Comparison of ENCODE assay signal across 8 mouse cellular contexts in the genomic region with DNA sequence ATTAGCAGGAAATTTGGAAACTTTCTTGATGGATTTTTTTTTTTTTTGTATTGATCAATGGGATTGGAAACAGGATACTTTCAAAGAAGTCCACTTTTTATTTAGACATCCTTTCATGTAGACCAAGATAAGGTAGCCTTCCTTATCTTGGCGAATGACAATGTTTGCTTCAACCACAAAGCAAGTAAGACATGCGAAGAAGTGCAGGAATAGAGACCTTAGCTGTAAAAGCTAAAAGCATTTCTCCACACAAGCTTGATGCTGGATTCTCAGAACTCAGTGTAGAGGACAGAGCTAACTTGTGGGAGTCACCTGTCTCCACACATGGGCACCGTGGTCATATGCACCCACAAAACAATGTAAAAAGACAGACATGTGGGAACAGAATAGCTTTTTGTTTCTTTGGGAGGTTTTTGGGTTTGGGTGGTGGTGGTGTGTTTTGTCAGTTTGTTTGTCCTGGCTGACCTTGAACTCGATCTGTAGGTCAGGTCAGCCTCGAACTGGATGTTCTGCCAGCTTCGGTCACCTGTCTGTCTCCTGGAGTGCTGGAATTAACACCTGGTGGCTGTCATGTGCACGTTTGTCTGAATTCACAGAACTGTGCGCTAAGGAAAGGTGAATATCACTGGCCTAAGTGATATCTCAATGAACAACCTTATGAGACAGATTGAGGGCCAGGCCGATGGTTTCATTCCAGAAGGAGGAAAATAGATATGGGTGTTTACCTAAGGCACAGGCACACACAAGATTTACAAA. TPM values are rescaled to one million over a fixed set of nuclear protein-coding genes. Genes with fewer than 3 reads are reported as not detected.
DNase-seq lines count a peak whose midpoint lies in the region; ATAC-seq and TF ChIP-seq lines count a peak whose summit lies in the region.

No protein-coding gene starts in this region.

- H3K27ac ChIP-seq in heart, embryonic 10.5 days = peak overlapping the region; percentile 94
- no peak overlapping the region for H3K27ac ChIP-seq in brown adipose tissue, adult 24 weeks (replicated peaks; ENCODE audit: low read depth, low read length)
- no peak overlapping the region for H3K27ac ChIP-seq in hindbrain, embryonic 16.5 days (ENCODE audit: low read depth, low read length)
- no peak overlapping the region for H3K27ac ChIP-seq in liver, embryonic 16.5 days (ENCODE audit: low read length)
- no peak overlapping the region for H3K27ac ChIP-seq in cerebellum, adult 2 months (ENCODE audit: insufficient read depth, low read length)

- peak overlapping the region; percentile 73 for H3K4me3 ChIP-seq in heart, embryonic 10.5 days
- H3K4me3 ChIP-seq in brown adipose tissue, adult 24 weeks (ENCODE audit: insufficient read depth, low read depth, low read length) = peak overlapping the region; percentile 67
- H3K4me3 ChIP-seq in hindbrain, embryonic 16.5 days (ENCODE audit: low read length) = no peak overlapping the region; the same call in 1 of the 2 replicates
- peak overlapping the region; percentile 63 for H3K4me3 ChIP-seq in liver, embryonic 16.5 days (ENCODE audit: low read depth, low read length)
- H3K4me3 ChIP-seq in cerebellum, adult 2 months (replicated peaks; ENCODE audit: insufficient read depth, low read depth, low read length) = no peak overlapping the region

- H3K4me2 ChIP-seq in hindbrain, embryonic 16.5 days (ENCODE audit: low read length) = peak overlapping the region; percentile 71
- H3K4me2 ChIP-seq in liver, embryonic 16.5 days (ENCODE audit: low read depth, low read length) = peak overlapping the region; percentile 75

- no peak for ATAC-seq in hindbrain, embryonic 16.5 days
- ATAC-seq in liver, embryonic 16.5 days (ENCODE audit: low read depth) = no peak

- H3K9me3 ChIP-seq in heart, embryonic 10.5 days = no peaks in the 10 kb centered on the region
- H3K9me3 ChIP-seq in hindbrain, embryonic 16.5 days (ENCODE audit: control insufficient read depth, low read length) = no peaks in the 10 kb centered on the region
- no peaks in the 10 kb centered on the region for H3K9me3 ChIP-seq in liver, embryonic 16.5 days (replicated peaks; ENCODE audit: control insufficient read depth, low read length)

- TF ChIP-seq POLR2A in cerebellum, adult 2 months (IDR thresholded peaks at IDR 0.05; ENCODE audit: borderline replicate concordance, insufficient read depth, low read length) = no peak

- TF ChIP-seq CTCF in cerebellum, adult 2 months (IDR thresholded peaks at IDR 0.05; ENCODE audit: borderline replicate concordance, insufficient read depth, low read depth, low read length) = no peak

- WGBS in heart, embryonic 10.5 days = 66% methylated on average over 9 of the region's 9 CpGs
- WGBS in hindbrain, embryonic 16.5 days = 78% methylated on average over 9 of the region's 9 CpGs
- 39% methylated on average over 9 of the region's 9 CpGs for WGBS in liver, embryonic 16.5 days (ENCODE audit: insufficient replicate concordance)
- WGBS in cerebellum, adult 2 months = 85% methylated on average over 9 of the region's 9 CpGs

- peaks cover 25% of the 10 kb centered on the region; the same call in 1 of the 2 replicates for H3K36me3 ChIP-seq in heart, embryonic 10.5 days
- H3K36me3 ChIP-seq in hindbrain, embryonic 16.5 days (ENCODE audit: control insufficient read depth, insufficient read depth, low read length) = no peaks in the 10 kb centered on the region
- H3K36me3 ChIP-seq in liver, embryonic 16.5 days (ENCODE audit: control insufficient read depth, insufficient read depth) = no peaks in the 10 kb centered on the region

- peaks cover 29% of the 10 kb centered on the region for H3K4me1 ChIP-seq in heart, embryonic 10.5 days
- H3K4me1 ChIP-seq in brown adipose tissue, adult 24 weeks (ENCODE audit: control insufficient read depth, insufficient read depth, insufficient read length, low read length) = peaks cover 17% of the 10 kb centered on the region; the same call in 1 of the 2 replicates
- peaks cover 6% of the 10 kb centered on the region for H3K4me1 ChIP-seq in hindbrain, embryonic 16.5 days (ENCODE audit: control insufficient read depth, insufficient read depth, low read depth, low read length)
- H3K4me1 ChIP-seq in liver, embryonic 16.5 days (ENCODE audit: control insufficient read depth, low read depth, low read length) = peaks cover 11% of the 10 kb centered on the region
- no peaks in the 10 kb centered on the region for H3K4me1 ChIP-seq in cerebellum, adult 2 months (ENCODE audit: control insufficient read depth, insufficient read depth, low read length)

- H3K9ac ChIP-seq in hindbrain, embryonic 16.5 days (ENCODE audit: low read depth, low read length) = no peak overlapping the region
- H3K9ac ChIP-seq in liver, embryonic 16.5 days (ENCODE audit: low read depth, low read length) = no peak overlapping the region; the same call in 1 of the 2 replicates

- DNase-seq in heart, embryonic 10.5 days (ENCODE audit: low spot score) = no peak
- DNase-seq in heart, postnatal 4 days = no peak
- DNase-seq in right cerebral cortex, postnatal 36 days (ENCODE audit: low spot score in 2 of 2) = no peak
- no peak for DNase-seq in cerebellum, adult 2 months
- no peak for DNase-seq in thymus, postnatal 25 days

- H3K27me3 ChIP-seq in heart, embryonic 10.5 days (ENCODE audit: insufficient read depth, poor library complexity, severe bottlenecking) = no peaks in the 10 kb centered on the region
- H3K27me3 ChIP-seq in hindbrain, embryonic 16.5 days (replicated peaks; ENCODE audit: control insufficient read depth, insufficient read depth, low read length) = no peaks in the 10 kb centered on the region
- no peaks in the 10 kb centered on the region for H3K27me3 ChIP-seq in liver, embryonic 16.5 days (ENCODE audit: control insufficient read depth, insufficient read depth, low read depth, low read length)
- no peaks in the 10 kb centered on the region for H3K27me3 ChIP-seq in cerebellum, adult 2 months (ENCODE audit: control insufficient read depth, insufficient read depth, low read length)

RNA-seq across cellular contexts. Expression of gene As3mt, which starts 0.5 kb away (rescaled TPM):
- polyA plus RNA-seq in heart, embryonic 10.5 days (2016; fragmentation: Nextera tagmentation; extraction: Ambion mirVana) = 46.2 and 55.0 TPM in 2 replicates
- total RNA-seq in heart, postnatal 4 days (2021) = 10 to 100 TPM; 57.5 to 59.1 TPM
- 10.1 and 13.3 TPM in 2 replicates for polyA plus RNA-seq in brown adipose tissue, adult 24 weeks (2012; ENCODE audit: insufficient read depth, insufficient read length, missing spikeins)
- polyA plus RNA-seq in hindbrain, embryonic 16.5 days (2015; fragmentation: Nextera tagmentation; extraction: Ambion mirVana) = 38.0 and 38.6 TPM in 2 replicates
- polyA plus RNA-seq in liver, embryonic 16.5 days (2015; fragmentation: Nextera tagmentation; extraction: Ambion mirVana) = 18.2 and 18.6 TPM in 2 replicates
- 16.5 and 16.8 TPM in 2 replicates for polyA plus RNA-seq in cerebellum, adult 2 months (2012; rRNA removed)

RNA-seq across cellular contexts. Expression of gene Borcs7, which starts 17.0 kb away (rescaled TPM):
- 13.7 and 17.0 TPM in 2 replicates for polyA plus RNA-seq in heart, embryonic 10.5 days (2016; fragmentation: Nextera tagmentation; extraction: Ambion mirVana)
- 10 to 100 TPM; 11.7 to 12.8 TPM for total RNA-seq in heart, postnatal 4 days (2021)
- 20.4 and 24.7 TPM in 2 replicates for polyA plus RNA-seq in brown adipose tissue, adult 24 weeks (2012; ENCODE audit: insufficient read depth, insufficient read length, missing spikeins)
- 24.1 and 26.7 TPM in 2 replicates for polyA plus RNA-seq in hindbrain, embryonic 16.5 days (2015; fragmentation: Nextera tagmentation; extraction: Ambion mirVana)
- polyA plus RNA-seq in liver, embryonic 16.5 days (2015; fragmentation: Nextera tagmentation; extraction: Ambion mirVana) = 4.4 and 5.0 TPM in 2 replicates
- 19.0 and 19.1 TPM in 2 replicates for polyA plus RNA-seq in cerebellum, adult 2 months (2012; rRNA removed)

RNA-seq across cellular contexts. Expression of gene Cyp17a1, which starts 33.7 kb away (rescaled TPM):
- polyA plus RNA-seq in heart, embryonic 10.5 days (2016; fragmentation: Nextera tagmentation; extraction: Ambion mirVana) = 0.40 and 1.2 TPM in 2 replicates
- total RNA-seq in heart, postnatal 4 days (2021) = under 1 TPM in 1 of 2 experiments, not detected in 1; 0.23 TPM
- not detected in 2 replicates for polyA plus RNA-seq in brown adipose tissue, adult 24 weeks (2012; ENCODE audit: insufficient read depth, insufficient read length, missing spikeins)
- polyA plus RNA-seq in hindbrain, embryonic 16.5 days (2015; fragmentation: Nextera tagmentation; extraction: Ambion mirVana) = not detected in 2 replicates
- 1.9 and 2.4 TPM in 2 replicates for polyA plus RNA-seq in liver, embryonic 16.5 days (2015; fragmentation: Nextera tagmentation; extraction: Ambion mirVana)
- polyA plus RNA-seq in cerebellum, adult 2 months (2012; rRNA removed) = 0.06 and 0.08 TPM in 2 replicates

RNA-seq across cellular contexts. Expression of gene Cnnm2, which starts 54.7 kb away (rescaled TPM):
- 2.7 and 3.0 TPM in 2 replicates for polyA plus RNA-seq in heart, embryonic 10.5 days (2016; fragmentation: Nextera tagmentation; extraction: Ambion mirVana)
- 1 to 10 TPM; 7.1 to 7.4 TPM for total RNA-seq in heart, postnatal 4 days (2021)
- polyA plus RNA-seq in brown adipose tissue, adult 24 weeks (2012; ENCODE audit: insufficient read depth, insufficient read length, missing spikeins) = 27.5 and 28.7 TPM in 2 replicates
- 5.8 and 6.6 TPM in 2 replicates for polyA plus RNA-seq in hindbrain, embryonic 16.5 days (2015; fragmentation: Nextera tagmentation; extraction: Ambion mirVana)
- 1.2 and 1.4 TPM in 2 replicates for polyA plus RNA-seq in liver, embryonic 16.5 days (2015; fragmentation: Nextera tagmentation; extraction: Ambion mirVana)
- polyA plus RNA-seq in cerebellum, adult 2 months (2012; rRNA removed) = 31.2 and 31.4 TPM in 2 replicates

Comparison
In these comparisons a context has a peak if more than half of its experiments do, and no peak if none do; other contexts are left out.
1. H3K4me3 ChIP-seq: peak in heart, embryonic 10.5 days (single experiment), brown adipose tissue, adult 24 weeks (single experiment) and liver, embryonic 16.5 days (single experiment); none in hindbrain, embryonic 16.5 days (single experiment) and cerebellum, adult 2 months (single experiment).